Mouse (Mus musculus) embryonic facial prominence, embryonic 15.5 days (tissue): ENCODE results near the gene Olfr322. TPM values are rescaled to one million over a fixed set of nuclear protein-coding genes. Genes with fewer than 3 reads are reported as not detected.

ENCODE experiments used
- ATAC-seq: fragments of 200-750 bp; cut with Nextera tagmentation; 2 replicates; pipeline ENCODE4 v1.8.0; 2017; ENCODE audit warnings: low read depth, moderate TSS enrichment; ENCODE audit not compliant: insufficient number of reproducible peaks, low FRiP score, low TSS enrichment
- H3K27ac ChIP-seq: fragments of 300-500 bp; sonication (generic); replicated peaks from 2 replicates; pipeline ENCODE4 v1.5.1; 2015; ENCODE audit warnings: mild to moderate bottlenecking, inconsistent platforms
- H3K27me3 ChIP-seq: fragments of 300-500 bp; sonication (generic); 2 replicates; pipeline ENCODE4 v1.6.1; 2015; ENCODE audit warnings: inconsistent platforms
- H3K36me3 ChIP-seq: fragments of 300-500 bp; sonication (generic); 2 replicates; pipeline ENCODE4 v1.6.1; 2015; ENCODE audit warnings: mild to moderate bottlenecking, inconsistent platforms
- H3K4me1 ChIP-seq: fragments of 300-500 bp; sonication (generic); 2 replicates; pipeline ENCODE4 v1.6.1; 2015; ENCODE audit warnings: inconsistent platforms
- H3K4me2 ChIP-seq: fragments of 300-500 bp; sonication (generic); replicated peaks from 2 replicates; pipeline ENCODE4 v1.6.1; 2015; ENCODE audit warnings: mild to moderate bottlenecking, inconsistent platforms
- H3K4me3 ChIP-seq: fragments of 300-500 bp; sonication (generic); replicated peaks from 2 replicates; pipeline ENCODE4 v1.5.1; 2015; ENCODE audit warnings: mild to moderate bottlenecking, inconsistent platforms
- H3K9ac ChIP-seq: fragments of 300-500 bp; sonication (generic); 2 replicates; pipeline ENCODE4 v1.6.1; 2015; ENCODE audit warnings: inconsistent platforms
- H3K9me3 ChIP-seq: fragments of 300-500 bp; sonication (generic); replicated peaks from 2 replicates; pipeline ENCODE4 v1.6.1; 2016; ENCODE audit warnings: inconsistent platforms
- WGBS: fragments of 180-500 bp; shearing (Covaris S2); methylation state at CpG from one replicate; pipeline ENCODE4 v1.1.7; 2015; 5-methylcytosine and 5-hydroxymethylcytosine counted together
- polyA plus RNA-seq: library from polyadenylated mRNA; unstranded; fragments of >200 nt; fragmentation: Nextera tagmentation; extraction: Ambion mirVana; gene quantifications from 2 replicates; pipeline ENCODE4 v1.2.1, GENCODE M21; 2015

The Olfr322 gene
- polyA plus RNA-seq, result 0.11 TPM in 1 of 2 replicates, not detected in the other

DNA sequence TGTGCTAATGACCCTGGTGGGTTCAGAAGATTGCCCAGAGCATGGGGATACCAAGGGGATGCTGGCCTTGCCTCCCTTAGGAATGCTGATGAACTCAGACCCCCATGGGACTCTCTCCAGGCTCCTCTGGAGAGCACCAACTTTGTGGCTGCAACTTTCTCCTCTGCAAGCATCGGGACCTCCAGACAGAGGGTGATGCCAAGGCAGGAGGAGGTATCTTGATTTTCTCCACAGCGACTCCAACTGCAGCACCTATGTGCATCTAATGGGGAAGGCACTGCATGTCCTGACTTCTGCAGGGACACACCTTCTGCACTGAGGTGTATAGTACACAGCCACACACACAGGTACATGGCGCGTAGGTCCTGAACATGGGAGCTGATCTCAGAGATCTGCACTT is at the start of gene Olfr322:
Olfr322 (plus strand) TSS at position 187 of the 400 bp plus-strand sequence.
- Histone ChIP-seq H3K36me3 (no peaks in the 10 kb centered on the region), H3K4me1 (no peaks in the 10 kb centered on the region), H3K4me3 (no peak within 1 kb of the TSS), H3K27ac (no peak within 1 kb of the TSS), H3K4me2 (no peak within 1 kb of the TSS), H3K27me3 (no peaks in the 10 kb centered on the region), H3K9ac (no peak within 1 kb of the TSS), H3K9me3 (no peaks in the 10 kb centered on the region)
- 86% methylated on average over 4 of the region's 4 CpGs for WGBS
- ATAC-seq, result no peak

- no peaks in the 10 kb centered on the region for H3K9me3 ChIP-seq
- no peak overlapping the region for H3K4me3 ChIP-seq
- no peak overlapping the region for H3K27ac ChIP-seq
- 75% methylated on average over 3 of the region's 3 CpGs for WGBS
- H3K36me3 ChIP-seq, result no peaks in the 10 kb centered on the region
- H3K4me2 ChIP-seq, result no peak overlapping the region
- ATAC-seq, result no peak
- no peaks in the 10 kb centered on the region for H3K27me3 ChIP-seq
- no peak overlapping the region for H3K9ac ChIP-seq
- no peaks in the 10 kb centered on the region for H3K4me1 ChIP-seq
Measured at GRCm38 (mm10) chr11:58613359-58613758, 45.2 kb upstream of the Olfr322 start.

DNA sequence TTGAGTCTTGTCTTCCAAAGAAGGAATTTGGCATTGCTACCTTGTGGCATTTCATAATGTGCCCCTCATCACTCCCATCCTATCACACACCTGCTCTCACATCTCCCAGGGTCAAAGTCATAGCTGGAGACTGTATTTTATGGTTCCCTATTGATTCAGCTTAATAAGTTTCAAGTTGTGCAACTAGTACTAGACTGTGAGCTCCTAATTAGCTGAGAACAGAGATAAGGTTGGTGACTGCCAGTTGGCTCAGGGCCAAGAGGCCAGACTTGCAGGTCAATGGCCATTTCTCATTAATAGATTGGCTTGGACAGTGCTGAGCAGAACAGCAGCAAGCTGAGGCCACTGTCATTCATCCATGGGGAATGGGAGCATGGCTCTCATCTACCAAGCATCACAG is 44.1 kb upstream of the Olfr322 start:
- H3K4me3 ChIP-seq, result no peak overlapping the region
- H3K36me3 ChIP-seq, result no peaks in the 10 kb centered on the region
- H3K9me3 ChIP-seq, result no peaks in the 10 kb centered on the region
- no peak overlapping the region for H3K9ac ChIP-seq
- no peak overlapping the region for H3K4me2 ChIP-seq
- H3K4me1 ChIP-seq, result no peaks in the 10 kb centered on the region
- H3K27ac ChIP-seq, result no peak overlapping the region
- H3K27me3 ChIP-seq, result no peaks in the 10 kb centered on the region
- no peak for ATAC-seq

GRCm38 (mm10) chr11:58615975-58616374 is 42.6 kb upstream of the Olfr322 start, which contains the start of gene 2210407C18Rik:
Gene 2210407C18Rik (minus strand): TSS chr11:58616075.
- Histone ChIP-seq H3K4me2 (no peak within 1 kb of the TSS), H3K27ac (no peak within 1 kb of the TSS), H3K27me3 (no peaks in the 10 kb centered on the region), H3K36me3 (no peaks in the 10 kb centered on the region), H3K4me1 (no peaks in the 10 kb centered on the region), H3K9ac (no peak within 1 kb of the TSS), H3K4me3 (no peak within 1 kb of the TSS), H3K9me3 (no peaks in the 10 kb centered on the region)
- 94% methylated on average over 4 of the region's 4 CpGs for WGBS
- no peak for ATAC-seq

GRCm38 (mm10) chr11:58618369-58618768 is 40.2 kb upstream of the Olfr322 start:
- 66% methylated on average over 3 of the region's 3 CpGs for WGBS
- no peak overlapping the region for H3K9ac ChIP-seq
- no peaks in the 10 kb centered on the region for H3K36me3 ChIP-seq
- no peak overlapping the region for H3K27ac ChIP-seq
- no peak for ATAC-seq
- H3K4me2 ChIP-seq, result no peak overlapping the region
- no peaks in the 10 kb centered on the region for H3K27me3 ChIP-seq
- no peaks in the 10 kb centered on the region for H3K4me1 ChIP-seq
- H3K4me3 ChIP-seq, result no peak overlapping the region
- no peaks in the 10 kb centered on the region for H3K9me3 ChIP-seq

DNA sequence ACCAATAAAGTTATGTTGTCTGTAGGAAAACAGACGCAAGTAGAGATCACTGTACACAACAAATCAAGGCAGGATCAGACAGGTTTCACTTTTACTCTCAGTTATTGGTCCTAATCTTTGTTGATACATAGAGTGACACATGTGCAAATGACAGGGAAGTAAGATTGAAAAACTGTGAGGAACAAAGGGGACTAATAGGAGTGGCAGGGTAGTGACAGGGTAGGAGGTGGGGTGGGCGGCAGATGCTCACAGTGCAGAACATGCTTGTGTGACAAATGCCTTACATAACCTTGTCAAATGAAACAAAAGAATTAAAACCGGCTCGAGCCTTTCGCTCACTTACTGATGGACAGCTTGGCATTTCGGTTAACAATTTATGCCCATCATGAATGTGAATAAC is 39.8 kb upstream of the Olfr322 start:
- Histone ChIP-seq H3K27ac (no peak overlapping the region), H3K27me3 (no peaks in the 10 kb centered on the region), H3K4me2 (no peak overlapping the region), H3K36me3 (no peaks in the 10 kb centered on the region), H3K4me1 (no peaks in the 10 kb centered on the region), H3K9me3 (no peaks in the 10 kb centered on the region), H3K9ac (no peak overlapping the region), H3K4me3 (no peak overlapping the region)
- 74% methylated on average over 6 of the region's 6 CpGs for WGBS
- no peak for ATAC-seq

- Histone ChIP-seq H3K36me3 (no peaks in the 10 kb centered on the region), H3K4me2 (no peak overlapping the region), H3K9ac (no peak overlapping the region), H3K4me1 (no peaks in the 10 kb centered on the region), H3K9me3 (no peaks in the 10 kb centered on the region), H3K4me3 (no peak overlapping the region), H3K27me3 (no peaks in the 10 kb centered on the region), H3K27ac (no peak overlapping the region)
- ATAC-seq, result no peak
- WGBS, result 61% methylated on average over 4 of the region's 4 CpGs
Measured at GRCm38 (mm10) chr11:58626146-58626545, 32.4 kb upstream of the Olfr322 start.

DNA sequence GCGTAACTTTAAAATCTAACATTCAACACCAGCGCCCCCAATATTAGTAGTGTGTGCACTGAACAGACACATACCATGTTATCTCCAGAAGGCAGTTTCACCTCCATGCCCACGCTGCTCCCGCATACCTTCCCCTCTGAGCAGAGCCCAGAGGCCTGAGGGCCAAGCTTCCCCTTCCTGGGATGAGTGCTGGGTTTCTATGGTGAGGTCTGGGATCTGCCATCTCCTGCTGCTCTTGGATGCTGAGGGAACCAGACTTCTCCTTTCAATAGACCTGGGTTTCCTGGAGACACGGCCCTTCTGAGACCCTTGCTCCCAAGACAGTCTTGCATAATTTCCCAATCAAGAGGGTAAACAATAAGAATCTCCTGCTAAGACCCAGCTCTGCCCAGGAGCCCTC is 28.2 kb upstream of the Olfr322 start, which contains the start of gene Olfr323:
Olfr323 (minus strand) TSS at position 101 of the 400 bp plus-strand sequence.
- no peak for ATAC-seq

GRCm38 (mm10) chr11:58634878-58635277 is 23.7 kb upstream of the Olfr322 start:
- no peak for ATAC-seq
- Histone ChIP-seq H3K36me3 (no peaks in the 10 kb centered on the region), H3K27me3 (peaks cover 15% of the 10 kb centered on the region; the same call in 1 of the 2 replicates), H3K27ac (no peak overlapping the region), H3K9ac (no peak overlapping the region), H3K4me1 (no peaks in the 10 kb centered on the region), H3K4me2 (no peak overlapping the region), H3K4me3 (no peak overlapping the region), H3K9me3 (no peaks in the 10 kb centered on the region)
- 61% methylated on average over 4 of the region's 4 CpGs for WGBS

More for the DNA sequence above, 28.2 kb upstream of the Olfr322 start, which contains the start of gene Olfr323:
- no peak within 1 kb of the TSS for H3K4me2 ChIP-seq
- H3K27me3 ChIP-seq, result no peaks in the 10 kb centered on the region
- no peak within 1 kb of the TSS for H3K9ac ChIP-seq
- 75% methylated on average over 5 of the region's 5 CpGs for WGBS
- no peaks in the 10 kb centered on the region for H3K9me3 ChIP-seq
- H3K4me3 ChIP-seq, result no peak within 1 kb of the TSS
- H3K36me3 ChIP-seq, result no peaks in the 10 kb centered on the region
- no peaks in the 10 kb centered on the region for H3K4me1 ChIP-seq
- no peak within 1 kb of the TSS for H3K27ac ChIP-seq

DNA sequence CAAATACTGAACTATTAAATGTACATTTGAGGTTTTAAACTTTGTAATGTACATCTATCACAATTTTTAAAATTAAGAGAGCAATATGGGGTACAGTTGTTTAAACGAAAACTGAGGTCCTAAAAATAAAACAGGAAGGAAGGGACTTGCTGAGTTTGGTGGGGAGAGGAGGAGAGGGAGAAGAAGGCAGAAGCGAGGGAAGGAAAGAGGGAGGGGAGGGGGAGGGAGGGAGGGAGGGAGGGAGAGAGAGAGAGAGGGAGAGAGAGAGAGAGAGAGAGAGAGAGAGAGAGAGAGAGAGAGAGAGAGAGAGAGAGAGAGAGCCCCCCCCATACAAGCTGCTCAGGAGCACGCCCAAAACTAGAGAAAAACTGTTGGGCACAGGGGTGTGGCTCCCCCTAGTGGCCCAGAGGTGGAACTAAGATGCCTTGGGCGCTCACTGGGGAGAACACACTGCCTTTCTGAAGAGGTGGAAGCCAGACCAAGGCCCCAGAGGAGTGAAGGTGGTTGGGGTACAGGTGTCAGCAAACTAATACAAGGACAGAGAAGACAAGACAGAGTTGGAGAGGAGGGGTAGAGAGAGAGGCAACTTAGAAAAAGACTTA is 22.1 kb upstream of the Olfr322 start:
- no peak for ATAC-seq
- Histone ChIP-seq H3K27me3 (peaks cover 30% of the 10 kb centered on the region), H3K4me1 (peaks cover 9% of the 10 kb centered on the region)

GRCm38 (mm10) chr11:58638176-58638701 is 20.3 kb upstream of the Olfr322 start:
- Histone ChIP-seq H3K27ac (no peak overlapping the region), H3K4me1 (peaks cover 9% of the 10 kb centered on the region), H3K27me3 (peaks cover 33% of the 10 kb centered on the region), H3K9me3 (no peaks in the 10 kb centered on the region), H3K36me3 (no peaks in the 10 kb centered on the region), H3K4me2 (no peak overlapping the region), H3K4me3 (no peak overlapping the region), H3K9ac (no peak overlapping the region)
- no peak for ATAC-seq
- WGBS, result 36% methylated on average over 7 of the region's 7 CpGs

More for the DNA sequence above, 22.1 kb upstream of the Olfr322 start:
- no peak overlapping the region for H3K4me3 ChIP-seq
- H3K4me2 ChIP-seq, result no peak overlapping the region
- H3K9ac ChIP-seq, result no peak overlapping the region
- H3K27ac ChIP-seq, result no peak overlapping the region
- WGBS, result 10% methylated on average over 3 of the region's 4 CpGs
- H3K9me3 ChIP-seq, result no peaks in the 10 kb centered on the region
- no peaks in the 10 kb centered on the region for H3K36me3 ChIP-seq
